Mouse (Mus musculus) hindbrain, embryonic 11.5 days (tissue): ENCODE measurements at regions not wholly inside any gene's neighbourhood (a gene's known extent, or its start where the extent isn't known, plus 50 kb on each side); places are given as distances from the start of the nearest gene placed in this dataset.

ENCODE experiments used
- ATAC-seq: fragments of 200-750 bp; cut with Nextera tagmentation; 2 replicates; pipeline ENCODE4 v1.8.0; 2017; ENCODE audit warnings: mild to moderate bottlenecking, moderate TSS enrichment, moderate library complexity; ENCODE audit not compliant: low FRiP score
- DNase-seq: peaks from one replicate; pipeline ENCODE4 v3.0.0-alpha.2; 2015; ENCODE audit warnings: low spot score
- H3K27ac ChIP-seq: fragments of 300-500 bp; sonication (generic); 2 replicates; pipeline ENCODE4 v1.5.1; 2014; ENCODE audit warnings: mild to moderate bottlenecking, low read depth, low read length
- H3K27me3 ChIP-seq: fragments of 300-500 bp; sonication (generic); 2 replicates; pipeline ENCODE4 v1.6.1; 2014; ENCODE audit warnings: mild to moderate bottlenecking, low read length, moderate library complexity, mixed read lengths; ENCODE audit not compliant: control insufficient read depth, insufficient read depth
- H3K36me3 ChIP-seq: fragments of 300-500 bp; sonication (generic); 2 replicates; pipeline ENCODE4 v1.6.1; 2014; ENCODE audit warnings: mild to moderate bottlenecking, low read length, moderate library complexity, mixed read lengths; ENCODE audit not compliant: control insufficient read depth, insufficient read depth
- H3K4me1 ChIP-seq: fragments of 300-500 bp; sonication (generic); replicated peaks from 2 replicates; pipeline ENCODE4 v1.6.1; 2014; ENCODE audit warnings: low read length, mixed read lengths; ENCODE audit not compliant: control insufficient read depth, insufficient read depth
- H3K4me2 ChIP-seq: fragments of 300-500 bp; sonication (generic); replicated peaks from 2 replicates; pipeline ENCODE4 v1.6.1; 2014; ENCODE audit warnings: mild to moderate bottlenecking, low read depth, low read length
- H3K4me3 ChIP-seq: fragments of 300-500 bp; sonication (generic); 2 replicates; pipeline ENCODE4 v1.5.1; 2014; ENCODE audit warnings: low read depth, low read length
- H3K9ac ChIP-seq: fragments of 300-500 bp; sonication (generic); 2 replicates; pipeline ENCODE4 v1.6.1; 2014; ENCODE audit warnings: low read depth, low read length
- H3K9me3 ChIP-seq: fragments of 300-500 bp; sonication (generic); 2 replicates; pipeline ENCODE4 v1.6.1; 2016; ENCODE audit warnings: low read length; ENCODE audit not compliant: control insufficient read depth
- WGBS: fragments of 180-500 bp; shearing (Covaris S2); extraction: QIAGEN DNeasy Blood & Tissue Kit; methylation state at CpG from one replicate; pipeline ENCODE4 v1.1.7; 2014; 5-methylcytosine and 5-hydroxymethylcytosine counted together

DNA sequence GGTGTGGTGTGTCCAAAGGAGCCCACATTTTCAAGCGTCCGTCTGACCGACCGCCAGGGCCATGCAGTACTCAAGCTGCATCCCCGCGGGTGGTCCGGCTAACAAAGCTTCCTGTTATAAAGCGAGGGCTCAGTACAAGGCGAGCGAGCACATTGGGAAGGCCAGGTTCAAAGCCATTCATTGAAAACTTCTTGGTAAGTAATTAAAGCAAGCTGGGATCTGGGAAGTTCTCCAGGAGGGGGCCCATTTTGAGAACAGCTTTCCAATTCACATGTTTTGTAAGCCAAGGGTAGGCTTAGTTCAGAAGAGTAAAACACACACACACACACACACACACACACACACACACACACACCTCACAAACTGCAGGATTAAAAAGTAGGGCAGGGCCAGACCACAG lies 57.3 kb upstream of the Prep start:
- Histone ChIP-seq H3K9ac (no peak overlapping the region), H3K4me1 (no peaks in the 10 kb centered on the region), H3K4me2 (no peak overlapping the region), H3K27me3 (no peaks in the 10 kb centered on the region), H3K36me3 (no peaks in the 10 kb centered on the region), H3K27ac (no peak overlapping the region), H3K9me3 (no peaks in the 10 kb centered on the region), H3K4me3 (no peak overlapping the region)
- ATAC-seq: no peak
- peak; percentile 51 for DNase-seq
- 18% methylated on average over 10 of the region's 10 CpGs for WGBS

DNA sequence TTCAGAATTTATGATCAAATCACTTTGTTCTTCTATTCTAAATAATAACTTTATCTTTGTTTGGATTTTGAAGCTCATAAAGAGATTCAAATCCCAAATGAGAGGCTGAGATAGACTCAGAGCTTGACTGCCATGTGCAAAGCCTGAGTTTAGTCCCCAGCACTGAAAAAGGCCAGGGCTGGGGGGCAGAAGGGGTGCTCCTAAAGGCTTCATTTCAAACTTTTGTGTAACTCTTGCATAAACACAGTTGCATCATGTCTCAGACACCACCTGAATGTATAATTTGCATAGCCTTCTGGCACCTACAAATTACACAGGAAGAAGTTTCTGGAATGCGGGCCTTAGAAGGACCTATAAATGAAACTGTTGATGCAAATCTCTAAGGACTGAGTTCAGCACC lies 57.8 kb upstream of the Prep start:
- 90% methylated on average over 1 of the region's 1 CpGs for WGBS
- no peaks in the 10 kb centered on the region for H3K9me3 ChIP-seq
- no peaks in the 10 kb centered on the region for H3K36me3 ChIP-seq
- H3K4me2 ChIP-seq: no peak overlapping the region
- no peak overlapping the region for H3K9ac ChIP-seq
- no peak overlapping the region for H3K4me3 ChIP-seq
- no peaks in the 10 kb centered on the region for H3K4me1 ChIP-seq
- no peak overlapping the region for H3K27ac ChIP-seq
- H3K27me3 ChIP-seq: no peaks in the 10 kb centered on the region
- DNase-seq (no peak), ATAC-seq (no peak)

DNA sequence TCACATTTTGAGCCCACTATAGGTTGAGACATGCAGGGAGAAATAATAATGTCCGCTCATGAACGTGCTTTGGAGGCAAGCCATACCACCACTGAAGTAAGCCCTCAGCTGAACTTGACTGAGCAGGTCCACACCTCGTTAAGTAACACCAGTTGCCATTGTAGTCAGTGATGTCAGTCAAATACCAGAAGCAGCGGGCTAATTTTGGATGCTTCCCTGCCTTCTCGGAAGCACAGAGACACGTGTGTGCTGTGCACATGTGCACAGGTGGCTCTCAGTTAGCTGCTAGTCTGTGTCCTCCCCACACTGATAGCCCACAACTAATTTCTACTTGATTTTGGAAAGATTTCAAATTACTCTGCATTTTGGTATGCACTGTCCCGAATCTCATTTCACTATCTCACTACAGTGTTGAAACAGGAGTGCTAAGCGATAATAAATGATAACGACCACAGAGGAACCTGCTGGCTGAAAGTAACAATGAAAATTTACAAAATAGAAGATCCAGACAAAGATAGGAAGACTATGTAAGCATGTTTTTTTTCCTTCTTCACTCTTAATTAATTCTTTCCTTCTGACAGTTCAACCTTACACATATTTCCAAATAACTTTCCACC lies 62.9 kb upstream of the Prep start:
- Histone ChIP-seq H3K27ac (no peak overlapping the region), H3K4me1 (no peaks in the 10 kb centered on the region), H3K27me3 (no peaks in the 10 kb centered on the region), H3K4me2 (no peak overlapping the region), H3K4me3 (no peak overlapping the region), H3K9ac (no peak overlapping the region), H3K9me3 (no peaks in the 10 kb centered on the region), H3K36me3 (no peaks in the 10 kb centered on the region)
- WGBS: 84% methylated on average over 9 of the region's 9 CpGs
- ATAC-seq (no peak), DNase-seq (no peak)

DNA sequence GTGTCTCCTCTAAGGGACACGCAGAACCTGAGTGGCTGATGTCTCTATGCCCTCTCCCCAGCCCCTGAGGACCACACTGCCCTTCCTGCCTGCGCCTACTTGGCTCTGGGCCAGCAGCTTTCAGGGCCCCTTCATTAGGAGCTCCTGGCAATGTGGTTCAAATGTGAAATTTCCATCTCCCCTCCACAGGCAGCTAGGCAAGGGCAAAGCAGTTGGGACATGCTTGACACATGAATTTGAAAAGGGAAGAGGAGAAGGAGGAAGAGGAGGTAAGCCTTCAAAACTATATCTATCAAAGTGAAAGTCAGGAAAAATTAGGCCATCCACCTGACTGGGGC lies 63.7 kb upstream of the Prep start:
- no peak for ATAC-seq

DNA sequence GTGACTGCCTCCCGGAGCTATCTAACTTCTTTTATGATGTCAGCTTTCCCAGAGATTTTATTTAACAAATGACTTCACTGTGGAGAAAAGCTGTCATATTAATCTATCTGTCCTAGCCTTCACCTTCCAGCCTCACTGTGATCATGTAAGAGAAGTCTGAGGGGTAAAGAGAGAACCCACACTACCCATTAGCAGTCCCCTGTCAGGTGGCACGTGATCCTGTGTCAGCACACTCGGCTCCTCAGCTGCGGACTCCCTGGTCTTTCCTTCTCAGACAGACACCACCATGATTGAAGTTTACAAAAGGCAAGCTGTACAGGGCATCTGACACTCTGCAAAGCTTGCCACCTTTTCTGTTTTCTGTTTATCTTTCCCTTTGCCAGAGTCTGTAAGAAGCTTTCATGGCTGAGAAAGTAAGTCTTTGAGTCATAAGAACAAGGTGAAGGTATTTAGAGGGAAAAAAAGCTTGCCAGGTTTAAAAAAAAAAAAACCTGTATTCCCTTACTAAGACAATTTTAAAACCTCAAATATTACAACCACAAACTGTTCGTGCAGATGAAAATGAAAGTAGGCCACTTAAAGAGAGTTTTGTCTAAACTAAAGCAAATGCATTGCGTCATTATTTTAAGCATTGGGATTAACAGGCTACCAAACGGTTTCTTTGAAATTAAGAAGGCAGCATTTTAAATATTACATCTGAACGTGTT lies 64.2 kb upstream of the Prep start:
- no peaks in the 10 kb centered on the region for H3K4me1 ChIP-seq
- ATAC-seq (no peak), DNase-seq (no peak)
- H3K9ac ChIP-seq: no peak overlapping the region
- 73% methylated on average over 8 of the region's 8 CpGs for WGBS
- H3K27me3 ChIP-seq: no peaks in the 10 kb centered on the region
- H3K4me3 ChIP-seq: no peak overlapping the region
- no peaks in the 10 kb centered on the region for H3K36me3 ChIP-seq
- no peak overlapping the region for H3K4me2 ChIP-seq
- no peak overlapping the region for H3K27ac ChIP-seq
- no peaks in the 10 kb centered on the region for H3K9me3 ChIP-seq

More for the DNA sequence above, 63.7 kb upstream of the Prep start:
- Histone ChIP-seq H3K4me2 (no peak overlapping the region), H3K27ac (no peak overlapping the region), H3K27me3 (no peaks in the 10 kb centered on the region), H3K4me1 (no peaks in the 10 kb centered on the region), H3K9me3 (no peaks in the 10 kb centered on the region), H3K9ac (no peak overlapping the region), H3K36me3 (no peaks in the 10 kb centered on the region), H3K4me3 (no peak overlapping the region)
- 65% methylated on average over 2 of the region's 2 CpGs for WGBS
- DNase-seq: no peak

DNA sequence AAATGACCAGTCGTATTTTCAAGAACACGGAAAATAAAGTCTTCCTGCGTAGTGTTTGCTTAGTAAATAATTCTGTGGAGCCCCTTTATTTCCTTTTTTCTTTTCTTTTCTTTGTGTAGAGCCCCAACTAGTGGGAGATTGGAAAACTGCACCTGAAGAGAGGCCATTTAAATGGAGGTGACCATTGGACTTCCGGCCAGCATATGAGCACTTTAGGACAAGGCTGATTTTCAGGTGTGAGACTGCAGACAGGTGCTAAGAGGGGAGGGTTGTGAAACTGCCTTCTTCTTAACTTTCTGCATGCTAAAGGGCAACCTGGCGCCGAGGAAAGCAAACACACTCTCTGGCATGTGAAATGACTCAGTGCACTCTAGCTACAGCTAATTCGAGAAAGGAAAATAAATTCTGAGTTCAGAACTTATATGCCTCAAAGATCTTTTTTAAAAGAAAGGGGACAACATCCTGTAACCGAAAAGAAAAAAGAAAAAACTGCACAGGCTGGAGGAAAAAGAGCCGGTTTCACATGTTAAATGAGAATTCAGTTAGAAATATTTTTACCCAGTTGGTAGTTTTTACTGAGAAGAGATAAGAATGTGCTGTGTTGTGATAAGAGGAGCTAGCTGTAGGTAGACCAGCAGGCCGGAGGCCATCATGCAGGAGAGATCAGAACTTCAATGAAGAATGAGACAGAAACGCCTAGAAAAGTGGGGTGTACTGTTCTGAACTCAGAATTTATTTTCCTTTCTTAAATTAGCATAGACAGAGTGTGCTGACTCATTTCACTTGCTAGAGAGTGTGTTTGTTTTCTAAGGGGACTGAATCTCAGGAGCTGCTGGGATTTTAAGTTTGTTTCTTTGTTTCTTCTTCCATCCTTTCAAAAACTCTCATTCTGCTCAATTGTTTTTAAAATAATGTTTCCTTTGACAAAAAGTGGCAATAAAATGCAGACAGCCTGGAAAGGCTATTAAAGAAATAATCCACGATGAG lies 65.8 kb upstream of the Prep start:
- DNase-seq (peak; percentile 83), ATAC-seq (peak; percentile 39)
- WGBS: 48% methylated on average over 12 of the region's 12 CpGs
- Histone ChIP-seq H3K4me3 (peak overlapping the region; percentile 30), H3K9ac (peak overlapping the region; percentile 66), H3K4me1 (no peaks in the 10 kb centered on the region), H3K9me3 (no peaks in the 10 kb centered on the region), H3K27ac (no peak overlapping the region), H3K4me2 (peak overlapping the region; percentile 44), H3K27me3 (no peaks in the 10 kb centered on the region), H3K36me3 (no peaks in the 10 kb centered on the region)

DNA sequence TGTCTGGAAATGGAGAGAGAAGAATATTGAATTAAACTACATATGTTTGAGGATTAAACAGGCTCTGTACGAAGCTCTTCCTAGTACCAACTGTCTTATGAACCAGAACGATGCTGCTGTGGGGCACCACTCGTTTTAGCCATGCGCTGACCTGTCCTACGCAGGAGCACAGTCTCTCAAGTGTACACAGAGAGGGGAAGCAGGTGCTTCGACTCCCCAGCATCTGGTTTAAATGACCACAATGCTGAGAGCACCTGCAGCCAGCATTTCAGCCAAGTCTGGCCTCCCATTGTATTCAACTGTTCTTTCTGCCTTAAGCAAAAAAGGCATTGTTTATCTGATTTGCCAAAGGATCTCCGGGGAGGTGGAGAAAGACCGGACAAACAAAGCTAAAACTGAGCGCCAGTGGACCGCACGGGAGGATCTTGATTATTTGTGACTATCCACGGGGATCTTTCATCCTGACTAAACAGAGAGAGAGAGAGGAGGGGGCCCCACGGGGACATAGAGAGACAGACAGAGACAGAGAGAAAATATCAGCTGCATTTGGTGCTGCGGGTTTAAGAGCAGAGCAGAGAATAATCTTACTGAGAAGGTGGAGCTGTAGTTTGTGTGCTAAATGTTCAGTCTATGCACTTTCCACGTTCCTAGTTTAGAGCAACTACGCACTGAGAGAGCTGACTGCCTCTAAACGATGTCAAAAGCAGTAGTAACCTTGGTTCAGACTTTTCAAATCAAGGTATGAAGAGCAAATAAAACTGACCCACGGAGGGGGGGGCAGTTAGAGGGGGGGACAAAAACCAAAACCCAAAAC lies 66.8 kb upstream of the Prep start:
- peak; percentile 71 for ATAC-seq

DNA sequence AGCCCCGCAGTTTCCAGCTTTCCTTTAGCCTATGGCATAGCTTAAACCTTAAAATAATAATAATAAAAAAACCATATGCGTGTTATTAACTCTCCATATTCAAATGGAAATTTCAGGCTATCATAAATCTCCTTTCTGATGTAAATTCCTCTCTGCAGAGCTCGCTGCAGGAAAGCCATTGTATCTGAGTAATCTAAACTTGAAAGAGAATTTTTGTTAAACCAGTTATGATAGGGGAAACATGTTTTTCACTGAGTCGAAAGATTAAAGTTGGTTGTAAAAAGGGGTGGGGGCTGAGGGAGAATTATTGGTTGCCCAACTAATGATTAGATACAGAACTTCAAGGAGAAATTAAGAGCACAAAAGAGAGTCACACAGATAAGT lies 69.1 kb upstream of the Prep start:
- ATAC-seq: no peak
- Histone ChIP-seq H3K4me3 (peak overlapping the region; percentile 14; the same call in 1 of the 2 replicates), H3K36me3 (no peaks in the 10 kb centered on the region), H3K27ac (peak overlapping the region; percentile 62; the same call in 1 of the 2 replicates), H3K9me3 (no peaks in the 10 kb centered on the region), H3K9ac (peak overlapping the region; percentile 42; the same call in 1 of the 2 replicates), H3K4me1 (no peaks in the 10 kb centered on the region), H3K27me3 (no peaks in the 10 kb centered on the region), H3K4me2 (peak overlapping the region; percentile 33; the same call in 1 of the 2 replicates)
- DNase-seq: peak; percentile 24
- 12% methylated on average over 4 of the region's 4 CpGs for WGBS

More for the DNA sequence above, 66.8 kb upstream of the Prep start:
- Histone ChIP-seq H3K9ac (peak overlapping the region; percentile 66), H3K9me3 (no peaks in the 10 kb centered on the region), H3K27ac (peak overlapping the region; percentile 80), H3K36me3 (no peaks in the 10 kb centered on the region), H3K4me3 (peak overlapping the region; percentile 30), H3K4me1 (no peaks in the 10 kb centered on the region), H3K27me3 (no peaks in the 10 kb centered on the region), H3K4me2 (peak overlapping the region; percentile 44)
- WGBS: 24% methylated on average over 18 of the region's 18 CpGs
- peak; percentile 55 for DNase-seq
